Mouse (Mus musculus): ENCODE measurements around the gene Oas3.

DNA sequence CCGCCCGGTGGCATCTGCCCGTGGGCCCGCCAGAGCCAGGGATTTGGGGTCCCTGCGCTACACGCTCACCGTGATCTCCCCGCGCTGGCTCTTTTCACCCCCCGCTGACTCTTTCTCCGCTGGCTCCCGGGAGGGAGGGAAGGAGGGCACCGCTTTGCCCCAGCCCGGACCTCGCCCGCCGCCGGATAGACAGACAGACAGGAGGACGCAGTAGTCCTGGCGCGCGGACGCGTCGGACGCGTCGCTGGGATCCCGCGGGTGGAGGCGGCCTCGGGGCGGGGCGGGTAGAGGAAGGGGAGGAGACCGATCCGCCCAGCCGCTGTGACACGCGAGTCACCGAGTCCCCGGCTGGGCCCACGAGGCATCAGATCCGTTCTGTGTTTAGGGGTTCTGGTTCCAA lies 66.0 kb downstream of the Oas3 start:
- no peak for TF ChIP-seq POLR2A (IDR thresholded peaks at IDR 0.05; ENCODE audit: low read depth, low read length)
- TF ChIP-seq CTCF (conservative IDR thresholded peaks at IDR 0.05; ENCODE audit: insufficient read depth, insufficient read length, low read depth, low read length) = no peak

Measured in kidney, adult 2 months (tissue).